Mouse (Mus musculus) midbrain, embryonic 16.5 days (tissue): ENCODE data around the gene P4htm. TPM values are rescaled to one million over a fixed set of nuclear protein-coding genes. Genes with fewer than 3 reads are reported as not detected.

Experiments used
- ATAC-seq: fragments of 200-750 bp; cut with Nextera tagmentation; 2 replicates; pipeline ENCODE4 v1.8.0; 2017; ENCODE audit warnings: moderate TSS enrichment
- H3K27ac ChIP-seq: fragments of 300-500 bp; sonication (generic); 2 replicates; pipeline ENCODE4 v1.5.1; 2014; ENCODE audit warnings: mild to moderate bottlenecking, low read length, mixed read lengths
- H3K27me3 ChIP-seq: fragments of 300-500 bp; sonication (generic); 2 replicates; pipeline ENCODE4 v1.6.1; 2014; ENCODE audit warnings: low read depth, low read length, mixed read lengths; ENCODE audit not compliant: control insufficient read depth, insufficient read depth
- H3K36me3 ChIP-seq: fragments of 300-500 bp; sonication (generic); 2 replicates; pipeline ENCODE4 v1.6.1; 2014; ENCODE audit warnings: mild to moderate bottlenecking, low read length, moderate library complexity, mixed read lengths; ENCODE audit not compliant: control insufficient read depth, insufficient read depth
- H3K4me1 ChIP-seq: fragments of 300-500 bp; sonication (generic); 2 replicates; pipeline ENCODE4 v1.6.1; 2014; ENCODE audit warnings: mild to moderate bottlenecking, low read length, mixed read lengths; ENCODE audit not compliant: control insufficient read depth, insufficient read depth
- H3K4me2 ChIP-seq: fragments of 300-500 bp; sonication (generic); 2 replicates; pipeline ENCODE4 v1.6.1; 2014; ENCODE audit warnings: mild to moderate bottlenecking, low read length, mixed read lengths
- H3K4me3 ChIP-seq: fragments of 300-500 bp; sonication (generic); 2 replicates; pipeline ENCODE4 v1.5.1; 2014; ENCODE audit warnings: low read depth, mild to moderate bottlenecking, low read length, moderate library complexity, mixed read lengths
- H3K9ac ChIP-seq: fragments of 300-500 bp; sonication (generic); 2 replicates; pipeline ENCODE4 v1.6.1; 2014; ENCODE audit warnings: low read depth, low read length, mixed read lengths
- H3K9me3 ChIP-seq: fragments of 300-500 bp; sonication (generic); replicated peaks from 2 replicates; pipeline ENCODE4 v1.6.1; 2014; ENCODE audit warnings: mild to moderate bottlenecking, low read length, mixed read lengths; ENCODE audit not compliant: control insufficient read depth, poor library complexity, severe bottlenecking
- WGBS: fragments of 180-500 bp; shearing (Covaris S2); extraction: QIAGEN DNeasy Blood & Tissue Kit; methylation state at CpG from one replicate; pipeline ENCODE4 v1.1.7; 2014; 5-methylcytosine and 5-hydroxymethylcytosine counted together
- polyA plus RNA-seq: library from polyadenylated mRNA; unstranded; fragments of >200 nt; fragmentation: Nextera tagmentation; extraction: Ambion mirVana; gene quantifications from 2 replicates; pipeline ENCODE4 v1.2.1, GENCODE M21; 2015

Gene P4htm
- polyA plus RNA-seq, 1 experiment from 2014 or later: 43.1 TPM

- H3K9ac ChIP-seq: no peak overlapping the region
- no peaks in the 10 kb centered on the region for H3K9me3 ChIP-seq
- H3K4me2 ChIP-seq: no peak overlapping the region
- H3K36me3 ChIP-seq: no peaks in the 10 kb centered on the region
- ATAC-seq: no peak
- H3K4me3 ChIP-seq: no peak overlapping the region
- 65% methylated on average over 5 of the region's 5 CpGs for WGBS
- H3K27ac ChIP-seq: peak overlapping the region; percentile 98
- H3K27me3 ChIP-seq: no peaks in the 10 kb centered on the region
- H3K4me1 ChIP-seq: peaks cover 33% of the 10 kb centered on the region
These were observed 8.2 kb downstream of the P4htm start for GRCm38 (mm10) chr9:108589229-108589628.

GRCm38 (mm10) chr9:108587571-108588180, 9.8 kb downstream of the P4htm start:
- no peaks in the 10 kb centered on the region for H3K36me3 ChIP-seq
- H3K9ac ChIP-seq: peak overlapping the region; percentile 52
- no peaks in the 10 kb centered on the region for H3K27me3 ChIP-seq
- H3K27ac ChIP-seq: peak overlapping the region; percentile 98
- H3K4me2 ChIP-seq: peak overlapping the region; percentile 57
- no peaks in the 10 kb centered on the region for H3K9me3 ChIP-seq
- peaks cover 33% of the 10 kb centered on the region for H3K4me1 ChIP-seq
- ATAC-seq: peak; percentile 98
- WGBS: 2% methylated on average over 14 of the region's 14 CpGs
- H3K4me3 ChIP-seq: peak overlapping the region; percentile 25; the same call in 1 of the 2 replicates

DNA sequence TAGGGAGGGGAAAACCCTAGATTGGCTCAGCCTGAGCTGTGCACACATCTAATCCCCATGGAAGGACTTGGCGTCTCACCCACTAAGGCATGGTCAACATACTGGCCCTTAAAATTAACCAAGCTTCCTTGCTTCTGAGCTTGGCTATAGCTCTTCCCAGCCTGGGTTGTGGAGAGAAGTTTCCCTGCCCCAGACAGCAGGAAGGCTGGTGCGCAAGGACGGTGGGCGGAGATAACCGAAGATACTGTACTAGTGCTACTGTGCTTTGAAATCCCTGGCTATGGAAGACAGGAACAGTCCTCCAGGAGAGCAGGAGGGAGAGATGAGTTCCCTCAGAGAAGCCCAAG, 18.1 kb downstream of the P4htm start:
- H3K4me2 ChIP-seq: peak overlapping the region; percentile 87
- no peaks in the 10 kb centered on the region for H3K9me3 ChIP-seq
- H3K4me3 ChIP-seq: peak overlapping the region; percentile 84; the same call in 1 of the 2 replicates
- peak overlapping the region; percentile 98 for H3K9ac ChIP-seq
- H3K27me3 ChIP-seq: no peaks in the 10 kb centered on the region
- H3K4me1 ChIP-seq: peaks cover 41% of the 10 kb centered on the region
- H3K36me3 ChIP-seq: peaks cover 9% of the 10 kb centered on the region
- peak overlapping the region; percentile 97 for H3K27ac ChIP-seq
- no peak; the same call in 1 of the 2 replicates for ATAC-seq
- WGBS: 66% methylated on average over 5 of the region's 5 CpGs

DNA sequence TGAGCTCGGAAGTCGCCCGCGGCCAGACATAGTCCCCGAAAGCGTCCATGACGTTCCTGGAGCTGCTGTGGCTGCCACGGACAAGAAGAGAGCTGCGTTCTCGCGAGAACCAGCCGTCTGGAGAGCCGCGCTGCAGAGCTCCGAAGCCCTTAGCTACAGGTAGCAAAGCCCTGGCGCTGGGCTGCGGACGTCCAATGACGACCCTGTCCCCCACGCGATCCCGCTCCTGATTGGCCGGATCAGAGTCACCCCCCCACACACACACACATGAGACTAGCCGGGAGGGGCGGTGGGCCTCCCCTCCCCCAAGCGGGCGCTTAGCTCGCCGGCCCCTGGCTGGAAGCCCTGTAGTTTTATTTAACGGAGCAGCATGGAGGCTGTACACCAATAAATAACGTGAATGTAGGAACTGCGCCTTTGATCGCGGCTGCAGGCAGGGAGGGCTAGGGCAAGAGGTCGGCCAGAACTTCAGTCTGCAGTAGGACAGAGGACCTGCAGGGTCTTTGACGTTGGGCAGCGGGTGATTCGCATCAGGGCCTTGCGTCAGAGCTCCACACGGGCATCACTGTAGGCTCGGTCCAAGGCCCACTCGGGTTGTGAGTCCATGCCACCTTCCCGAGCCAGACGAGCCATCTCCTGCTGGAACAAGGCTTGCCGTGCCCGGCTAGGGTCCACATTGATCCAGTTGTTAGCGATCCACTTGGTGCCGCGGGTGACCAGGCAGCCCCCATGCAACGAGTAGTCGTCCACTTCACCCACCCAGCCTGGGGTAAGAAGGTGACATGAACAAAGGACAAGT, 18.7 kb downstream of the P4htm start, which contains the start of gene Wdr6:
Wdr6 (minus strand) TSS at position 195 of the 799 bp plus-strand sequence.
- H3K27ac ChIP-seq: peak within 1 kb of the TSS; percentile 97
- peak within 1 kb of the TSS; percentile 98 for H3K9ac ChIP-seq
- no peaks in the 10 kb centered on the region for H3K9me3 ChIP-seq
- H3K27me3 ChIP-seq: no peaks in the 10 kb centered on the region
- peak within 1 kb of the TSS; percentile 87 for H3K4me2 ChIP-seq
- 3% methylated on average over 51 of the region's 51 CpGs for WGBS
- ATAC-seq: peak; percentile 97
- H3K36me3 ChIP-seq: peaks cover 10% of the 10 kb centered on the region
- peak within 1 kb of the TSS; percentile 84 for H3K4me3 ChIP-seq
- H3K4me1 ChIP-seq: peaks cover 47% of the 10 kb centered on the region

- H3K9ac ChIP-seq: peak overlapping the region; percentile 98
- H3K4me3 ChIP-seq: peak overlapping the region; percentile 84
- peak overlapping the region; percentile 97 for H3K27ac ChIP-seq
- peaks cover 17% of the 10 kb centered on the region for H3K36me3 ChIP-seq
- no peaks in the 10 kb centered on the region for H3K27me3 ChIP-seq
- ATAC-seq: no peak; the same call in 1 of the 2 replicates
- H3K4me1 ChIP-seq: peaks cover 50% of the 10 kb centered on the region
- under 1% methylated on average over 24 of the region's 24 CpGs for WGBS
- no peaks in the 10 kb centered on the region for H3K9me3 ChIP-seq
- peak overlapping the region; percentile 87 for H3K4me2 ChIP-seq
These were observed 19.4 kb downstream of the P4htm start for GRCm38 (mm10) chr9:108577934-108578544.

DNA sequence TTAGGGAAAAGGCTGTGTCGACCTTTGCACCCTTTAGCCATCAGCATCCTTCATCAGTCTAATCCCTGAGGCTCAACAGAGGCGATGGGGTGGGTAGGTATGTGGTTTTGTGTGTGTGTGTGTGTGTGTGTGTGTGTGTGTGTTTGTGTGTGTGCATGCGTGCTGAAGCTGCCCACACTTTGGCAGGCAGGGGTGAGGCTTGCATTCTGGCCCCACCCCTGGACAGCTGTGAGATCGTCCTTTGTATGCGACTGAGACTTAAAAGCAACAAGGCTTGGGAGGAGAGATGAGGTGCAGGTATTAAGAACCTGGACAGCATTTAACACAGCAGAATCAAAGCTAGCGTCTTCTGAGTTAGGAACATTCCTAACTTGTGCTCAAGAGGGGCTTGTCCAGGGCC, 20.4 kb downstream of the P4htm start:
- Histone ChIP-seq H3K27ac (peak overlapping the region; percentile 33), H3K4me1 (peaks cover 50% of the 10 kb centered on the region), H3K9me3 (no peaks in the 10 kb centered on the region), H3K4me2 (peak overlapping the region; percentile 87), H3K9ac (peak overlapping the region; percentile 98), H3K27me3 (no peaks in the 10 kb centered on the region), H3K36me3 (peaks cover 27% of the 10 kb centered on the region), H3K4me3 (peak overlapping the region; percentile 84)
- no peak for ATAC-seq
- 38% methylated on average over 6 of the region's 6 CpGs for WGBS

DNA sequence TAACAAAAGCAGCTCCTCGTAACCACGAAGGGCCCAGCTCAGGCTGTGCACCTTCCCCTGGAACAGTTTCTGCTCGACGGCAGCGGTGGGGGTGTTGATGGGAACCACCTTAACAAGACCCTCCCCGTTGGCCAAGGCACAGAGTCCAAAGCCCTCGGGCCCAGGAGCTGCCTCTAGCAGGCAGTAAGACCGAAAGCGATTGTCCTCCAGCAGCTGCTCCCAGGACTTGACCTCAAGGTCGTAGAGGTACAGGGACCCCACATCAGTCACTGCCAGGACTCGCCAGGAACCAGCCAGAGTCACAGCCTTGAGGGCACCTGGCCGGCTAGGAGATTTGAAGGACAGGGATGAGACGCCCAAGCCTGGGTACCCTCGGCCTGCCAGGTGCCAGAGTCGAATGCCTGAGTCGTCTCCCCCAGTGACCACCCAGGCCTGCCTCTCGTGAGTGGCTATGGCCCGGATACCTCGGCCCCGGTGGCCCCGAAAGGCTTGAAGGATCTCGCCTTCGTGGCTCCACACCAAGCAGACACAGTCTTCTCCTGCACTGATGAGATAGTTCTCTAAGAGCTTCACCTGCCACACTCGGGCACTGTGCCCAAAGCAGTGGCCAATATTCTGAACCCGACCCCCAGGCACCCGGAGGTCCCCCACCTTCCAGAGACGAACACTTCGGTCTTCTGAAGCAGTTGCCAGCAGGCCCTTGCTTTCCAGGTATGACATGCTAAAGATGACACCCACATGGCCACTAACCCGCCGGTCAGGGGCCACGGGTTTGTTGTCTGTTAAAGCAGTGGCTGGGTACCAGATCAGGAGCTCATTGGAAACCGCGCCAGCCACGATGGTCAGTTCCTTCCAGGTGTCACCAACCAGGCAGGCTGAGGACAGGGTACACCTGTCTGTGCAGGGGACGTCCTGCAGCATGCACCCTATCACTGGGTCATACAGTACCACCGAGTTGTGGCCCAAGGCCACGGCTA, 21.9 kb downstream of the P4htm start:
- 89% methylated on average over 37 of the region's 37 CpGs for WGBS
- peaks cover 38% of the 10 kb centered on the region for H3K36me3 ChIP-seq
- ATAC-seq: no peak
- H3K4me3 ChIP-seq: no peak overlapping the region
- H3K4me1 ChIP-seq: peaks cover 53% of the 10 kb centered on the region
- no peaks in the 10 kb centered on the region for H3K9me3 ChIP-seq
- H3K9ac ChIP-seq: no peak overlapping the region
- H3K4me2 ChIP-seq: peak overlapping the region; percentile 87
- no peaks in the 10 kb centered on the region for H3K27me3 ChIP-seq
- H3K27ac ChIP-seq: no peak overlapping the region

DNA sequence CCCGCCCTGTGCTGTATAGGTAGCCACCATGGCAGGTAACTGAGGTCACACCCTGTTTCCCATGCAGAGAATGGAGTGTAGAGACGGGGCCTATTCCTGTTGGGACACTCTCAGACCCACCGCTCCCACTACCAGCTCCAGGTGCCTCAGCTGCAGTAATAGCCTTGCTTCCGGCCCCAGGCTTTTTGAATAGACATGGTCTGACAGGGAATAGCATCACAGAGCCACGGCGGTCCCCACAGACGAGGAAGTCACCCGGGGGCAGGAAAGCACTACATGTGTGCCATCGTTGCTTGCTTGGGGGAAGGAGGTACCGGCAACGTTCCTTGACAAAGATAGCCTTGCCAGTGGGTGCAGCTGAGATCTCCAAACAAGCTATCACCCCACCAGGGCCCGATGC, 22.5 kb downstream of the P4htm start:
- Histone ChIP-seq H3K27ac (no peak overlapping the region), H3K36me3 (peaks cover 39% of the 10 kb centered on the region), H3K4me1 (peaks cover 60% of the 10 kb centered on the region), H3K4me3 (no peak overlapping the region), H3K9ac (no peak overlapping the region), H3K9me3 (no peaks in the 10 kb centered on the region), H3K4me2 (peak overlapping the region; percentile 15; the same call in 1 of the 2 replicates), H3K27me3 (no peaks in the 10 kb centered on the region)
- no peak for ATAC-seq
- 85% methylated on average over 12 of the region's 12 CpGs for WGBS
